Mouse (Mus musculus): ENCODE measurements around the gene 4933430I17Rik.

4933430I17Rik gene

GRCm38 (mm10) chr4:62503374-62503970 is 21.7 kb upstream of the 4933430I17Rik start, which contains the start of gene Hdhd3:
TSS of gene Hdhd3 (minus strand) at chr4:62503467.
- DNase-seq (ENCODE audit: low spot score) = no peak

- no peak for DNase-seq (ENCODE audit: low spot score)
These were observed 19.2 kb upstream of the 4933430I17Rik start for GRCm38 (mm10) chr4:62505991-62506390.

GRCm38 (mm10) chr4:62506798-62507197 is 18.4 kb upstream of the 4933430I17Rik start:
- peak; percentile 51 for DNase-seq (ENCODE audit: low spot score)

- DNase-seq (ENCODE audit: low spot score) = no peak
These were observed 16.3 kb upstream of the 4933430I17Rik start for GRCm38 (mm10) chr4:62508839-62509238.

- DNase-seq (ENCODE audit: low spot score) = no peak
These were observed 15.2 kb upstream of the 4933430I17Rik start for GRCm38 (mm10) chr4:62509946-62510345.

GRCm38 (mm10) chr4:62513998-62514506 is 11.1 kb upstream of the 4933430I17Rik start:
- no peak for DNase-seq (ENCODE audit: low spot score)

- no peak for DNase-seq (ENCODE audit: low spot score)
These were observed 10.2 kb upstream of the 4933430I17Rik start for GRCm38 (mm10) chr4:62514995-62515394.

GRCm38 (mm10) chr4:62515490-62515889 is 9.7 kb upstream of the 4933430I17Rik start:
- DNase-seq (ENCODE audit: low spot score) = no peak

- DNase-seq (ENCODE audit: low spot score) = no peak
These were observed 9.1 kb upstream of the 4933430I17Rik start for GRCm38 (mm10) chr4:62516079-62516478.

GRCm38 (mm10) chr4:62516579-62516978 is 8.6 kb upstream of the 4933430I17Rik start:
- DNase-seq (ENCODE audit: low spot score) = no peak

GRCm38 (mm10) chr4:62517046-62517445 is 8.1 kb upstream of the 4933430I17Rik start:
- DNase-seq (ENCODE audit: low spot score) = no peak

GRCm38 (mm10) chr4:62517538-62518415 is 7.4 kb upstream of the 4933430I17Rik start:
- DNase-seq (ENCODE audit: low spot score) = no peak

GRCm38 (mm10) chr4:62518416-62519121 is 6.6 kb upstream of the 4933430I17Rik start:
- no peak for DNase-seq (ENCODE audit: low spot score)

GRCm38 (mm10) chr4:62519122-62519848 is 5.9 kb upstream of the 4933430I17Rik start:
- DNase-seq (ENCODE audit: low spot score) = no peak

- DNase-seq (ENCODE audit: low spot score) = peak; percentile 54
These were observed 5.3 kb upstream of the 4933430I17Rik start, which contains the start of gene Alad for GRCm38 (mm10) chr4:62519849-62520233. TSS of gene Alad (minus strand) at chr4:62519918.

- DNase-seq (ENCODE audit: low spot score) = no peak
These were observed 4.2 kb upstream of the 4933430I17Rik start for GRCm38 (mm10) chr4:62520892-62521400.

- DNase-seq (ENCODE audit: low spot score) = no peak
These were observed 281 bp downstream of the 4933430I17Rik start for GRCm38 (mm10) chr4:62525489-62525811.

- DNase-seq (ENCODE audit: low spot score) = no peak
These were observed 1.1 kb downstream of the 4933430I17Rik start for GRCm38 (mm10) chr4:62526256-62526655.

GRCm38 (mm10) chr4:62527655-62528054 is 2.5 kb downstream of the 4933430I17Rik start:
- DNase-seq (ENCODE audit: low spot score) = no peak

- no peak for DNase-seq (ENCODE audit: low spot score)
These were observed 8.6 kb downstream of the 4933430I17Rik start for GRCm38 (mm10) chr4:62533729-62534128.

GRCm38 (mm10) chr4:62541802-62542201 is 16.6 kb downstream of the 4933430I17Rik start:
- no peak for DNase-seq (ENCODE audit: low spot score)

- no peak for DNase-seq (ENCODE audit: low spot score)
These were observed 18.6 kb downstream of the 4933430I17Rik start for GRCm38 (mm10) chr4:62543782-62544181.
